Mouse (Mus musculus) liver, embryonic 12.5 days (tissue): ENCODE data around the gene Ctsl. TPM values are rescaled to one million over a fixed set of nuclear protein-coding genes. Genes with fewer than 3 reads are reported as not detected.
A peak's percentile ranks its signal among the peaks of the same experiment; 100 is the strongest.

ENCODE experiments used
- ATAC-seq: fragments of 200-750 bp; cut with Nextera tagmentation; 2 replicates; pipeline ENCODE4 v1.8.0; 2017; ENCODE audit warnings: moderate number of reproducible peaks, mild to moderate bottlenecking, moderate library complexity
- H3K27ac ChIP-seq: fragments of 300-500 bp; sonication (generic); 2 replicates; pipeline ENCODE4 v1.5.1; 2016; ENCODE audit warnings: mild to moderate bottlenecking
- H3K27me3 ChIP-seq: fragments of 300-500 bp; sonication (generic); replicated peaks from 2 replicates; pipeline ENCODE4 v1.6.1; 2016; ENCODE audit warnings: mild to moderate bottlenecking, moderate library complexity
- H3K36me3 ChIP-seq: fragments of 300-500 bp; sonication (generic); 2 replicates; pipeline ENCODE4 v1.6.1; 2016; ENCODE audit warnings: mild to moderate bottlenecking, moderate library complexity
- H3K4me1 ChIP-seq: fragments of 300-500 bp; sonication (generic); 2 replicates; pipeline ENCODE4 v1.6.1; 2016
- H3K4me2 ChIP-seq: fragments of 300-500 bp; sonication (generic); 2 replicates; pipeline ENCODE4 v1.6.1; 2016; ENCODE audit warnings: mild to moderate bottlenecking, moderate library complexity
- H3K4me3 ChIP-seq: fragments of 300-500 bp; sonication (generic); 2 replicates; pipeline ENCODE4 v1.5.1; 2016; ENCODE audit warnings: mild to moderate bottlenecking, moderate library complexity
- H3K9ac ChIP-seq: fragments of 300-500 bp; sonication (generic); 2 replicates; pipeline ENCODE4 v1.6.1; 2016; ENCODE audit warnings: mild to moderate bottlenecking, moderate library complexity
- H3K9me3 ChIP-seq: fragments of 300-500 bp; sonication (generic); replicated peaks from 2 replicates; pipeline ENCODE4 v1.6.1; 2016; ENCODE audit warnings: mild to moderate bottlenecking, moderate library complexity
- WGBS: fragments of 180-500 bp; shearing (Covaris S2); methylation state at CpG from one replicate; pipeline ENCODE4 v1.1.7; 2016; ENCODE audit not compliant: insufficient replicate concordance; 5-methylcytosine and 5-hydroxymethylcytosine counted together
- polyA plus RNA-seq: library from polyadenylated mRNA; unstranded; fragments of >200 nt; fragmentation: Nextera tagmentation; extraction: Ambion mirVana; gene quantifications from 2 replicates; pipeline ENCODE4 v1.2.1, GENCODE M21; 2016

Ctsl gene
- polyA plus RNA-seq, 1 experiment from 2014 or later: 117 TPM

DNA sequence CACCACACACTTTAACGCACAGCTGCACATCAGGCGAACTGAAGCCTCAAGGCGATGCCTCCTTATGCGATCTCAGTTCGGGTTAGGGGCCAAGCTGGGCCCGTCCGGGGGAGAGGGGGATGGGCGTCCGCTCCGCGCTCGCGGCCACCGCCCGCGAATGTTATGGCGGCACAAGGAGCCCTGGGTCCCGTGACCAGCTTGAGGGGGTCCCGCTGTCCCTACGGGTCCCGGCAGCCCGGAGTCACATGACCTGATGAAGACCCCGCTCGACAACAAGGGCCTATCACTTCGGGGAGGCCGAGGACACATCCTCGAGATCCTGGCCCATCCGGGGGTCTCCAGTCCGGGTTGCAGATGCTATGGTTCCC is 901 bp downstream of the Ctsl start:
- H3K9me3 ChIP-seq: no peaks in the 10 kb centered on the region
- peak overlapping the region; percentile 94 for H3K4me2 ChIP-seq
- peak; percentile 38 for ATAC-seq
- H3K27me3 ChIP-seq: no peaks in the 10 kb centered on the region; the same call in 1 of the 2 replicates
- peak overlapping the region; percentile 72 for H3K9ac ChIP-seq
- H3K4me3 ChIP-seq: peak overlapping the region; percentile 68
- peak overlapping the region; percentile 34; the same call in 1 of the 2 replicates for H3K27ac ChIP-seq
- peaks cover 31% of the 10 kb centered on the region for H3K4me1 ChIP-seq
- peaks cover 26% of the 10 kb centered on the region for H3K36me3 ChIP-seq
- WGBS: under 1% methylated on average over 29 of the region's 29 CpGs

GRCm38 (mm10) chr13:64368596-64368995 is 2.1 kb downstream of the Ctsl start:
- WGBS: 68% methylated on average over 1 of the region's 1 CpGs
- no peak for ATAC-seq
- Histone ChIP-seq H3K4me3 (peak overlapping the region; percentile 68; the same call in 1 of the 2 replicates), H3K27ac (no peak overlapping the region), H3K27me3 (no peaks in the 10 kb centered on the region), H3K36me3 (peaks cover 37% of the 10 kb centered on the region), H3K4me1 (peaks cover 30% of the 10 kb centered on the region), H3K9me3 (no peaks in the 10 kb centered on the region), H3K4me2 (peak overlapping the region; percentile 94), H3K9ac (no peak overlapping the region)

- peaks cover 41% of the 10 kb centered on the region for H3K36me3 ChIP-seq
- H3K4me2 ChIP-seq: no peak overlapping the region
- H3K9me3 ChIP-seq: no peaks in the 10 kb centered on the region
- H3K4me1 ChIP-seq: peaks cover 30% of the 10 kb centered on the region
- no peak overlapping the region for H3K9ac ChIP-seq
- no peak overlapping the region for H3K27ac ChIP-seq
- no peak overlapping the region for H3K4me3 ChIP-seq
- WGBS: 83% methylated on average over 5 of the region's 5 CpGs
- no peak for ATAC-seq
- no peaks in the 10 kb centered on the region for H3K27me3 ChIP-seq
These were observed 3.1 kb downstream of the Ctsl start for GRCm38 (mm10) chr13:64367615-64368014.

DNA sequence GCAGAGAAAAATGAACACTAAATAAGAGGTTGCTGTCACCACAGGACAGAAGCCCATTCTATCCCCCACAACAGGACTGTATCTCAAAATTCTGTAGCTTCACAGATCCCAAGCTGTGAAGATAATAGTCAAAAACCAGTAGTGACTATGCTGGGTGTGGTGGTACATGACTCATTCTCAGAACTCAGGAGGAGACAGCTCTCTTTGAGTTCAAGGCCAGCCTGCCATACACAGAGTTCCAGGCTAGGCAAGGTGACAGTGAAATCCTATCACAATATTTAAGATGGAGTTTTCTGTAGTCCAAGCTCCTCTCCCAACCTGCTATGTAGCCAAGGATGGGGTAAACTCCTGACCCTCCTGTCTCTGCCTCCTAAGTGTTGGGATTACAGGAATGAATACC is 5.4 kb downstream of the Ctsl start:
- ATAC-seq: no peak
- H3K9me3 ChIP-seq: no peaks in the 10 kb centered on the region
- H3K4me1 ChIP-seq: peaks cover 27% of the 10 kb centered on the region
- H3K4me3 ChIP-seq: no peak overlapping the region
- H3K36me3 ChIP-seq: peaks cover 43% of the 10 kb centered on the region
- H3K27me3 ChIP-seq: no peaks in the 10 kb centered on the region
- H3K4me2 ChIP-seq: no peak overlapping the region
- H3K27ac ChIP-seq: no peak overlapping the region
- H3K9ac ChIP-seq: no peak overlapping the region

DNA sequence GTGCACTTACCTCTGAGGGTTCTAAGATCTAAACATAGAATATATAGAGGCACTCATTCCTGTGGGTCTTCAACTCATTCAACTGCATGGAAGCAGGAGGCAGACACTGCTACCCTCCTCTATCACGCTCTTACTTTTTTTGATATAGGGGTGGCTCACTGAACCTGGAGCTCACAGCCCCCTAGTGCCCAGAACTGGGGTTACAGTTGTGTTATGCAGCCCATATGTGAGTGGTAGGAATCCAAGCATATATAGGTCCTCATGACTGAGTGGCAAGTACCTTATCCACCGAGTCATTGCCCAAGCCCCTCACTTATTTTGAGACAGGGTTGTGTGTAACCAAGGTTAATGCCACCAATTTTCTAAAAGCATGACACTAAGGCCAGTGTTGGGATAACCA is 6.4 kb downstream of the Ctsl start:
- no peak for ATAC-seq

GRCm38 (mm10) chr13:64362139-64362538 is 8.6 kb downstream of the Ctsl start:
- H3K27me3 ChIP-seq: no peaks in the 10 kb centered on the region
- no peak overlapping the region for H3K4me2 ChIP-seq
- peaks cover 19% of the 10 kb centered on the region for H3K4me1 ChIP-seq
- WGBS: 62% methylated on average over 6 of the region's 6 CpGs
- no peak for ATAC-seq
- H3K36me3 ChIP-seq: peaks cover 35% of the 10 kb centered on the region
- no peak overlapping the region for H3K9ac ChIP-seq
- H3K27ac ChIP-seq: no peak overlapping the region
- H3K4me3 ChIP-seq: no peak overlapping the region
- no peaks in the 10 kb centered on the region for H3K9me3 ChIP-seq

More for the DNA sequence above, 6.4 kb downstream of the Ctsl start:
- no peak overlapping the region for H3K4me3 ChIP-seq
- peaks cover 43% of the 10 kb centered on the region for H3K36me3 ChIP-seq
- WGBS: 51% methylated on average over 2 of the region's 2 CpGs
- H3K9me3 ChIP-seq: no peaks in the 10 kb centered on the region
- peaks cover 19% of the 10 kb centered on the region for H3K4me1 ChIP-seq
- no peak overlapping the region for H3K4me2 ChIP-seq
- H3K27ac ChIP-seq: no peak overlapping the region
- H3K9ac ChIP-seq: no peak overlapping the region
- no peaks in the 10 kb centered on the region for H3K27me3 ChIP-seq

DNA sequence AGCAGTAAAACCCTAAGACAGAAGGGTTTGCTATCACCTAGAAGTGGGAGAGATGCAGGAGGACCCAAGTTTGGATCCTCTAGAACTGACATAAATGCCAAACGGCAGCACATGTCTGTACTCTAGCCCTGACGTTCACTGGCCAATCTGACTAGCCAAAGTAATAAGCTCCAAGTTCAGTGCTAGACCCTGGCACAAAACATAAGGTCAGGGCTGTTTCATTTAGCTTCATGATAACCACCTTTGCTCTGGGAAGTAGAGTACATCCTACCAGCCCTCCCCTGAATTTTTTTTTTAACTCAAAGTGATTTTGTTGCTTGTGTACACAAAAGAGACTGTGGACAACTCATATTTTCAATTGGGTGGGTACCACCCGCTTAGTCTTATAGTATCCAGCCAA is 9.7 kb downstream of the Ctsl start:
- Histone ChIP-seq H3K9me3 (no peaks in the 10 kb centered on the region), H3K4me3 (no peak overlapping the region), H3K9ac (no peak overlapping the region), H3K4me2 (no peak overlapping the region), H3K4me1 (peaks cover 22% of the 10 kb centered on the region), H3K27me3 (no peaks in the 10 kb centered on the region), H3K36me3 (peaks cover 24% of the 10 kb centered on the region), H3K27ac (no peak overlapping the region)
- WGBS: 74% methylated on average over 3 of the region's 3 CpGs
- ATAC-seq: no peak

DNA sequence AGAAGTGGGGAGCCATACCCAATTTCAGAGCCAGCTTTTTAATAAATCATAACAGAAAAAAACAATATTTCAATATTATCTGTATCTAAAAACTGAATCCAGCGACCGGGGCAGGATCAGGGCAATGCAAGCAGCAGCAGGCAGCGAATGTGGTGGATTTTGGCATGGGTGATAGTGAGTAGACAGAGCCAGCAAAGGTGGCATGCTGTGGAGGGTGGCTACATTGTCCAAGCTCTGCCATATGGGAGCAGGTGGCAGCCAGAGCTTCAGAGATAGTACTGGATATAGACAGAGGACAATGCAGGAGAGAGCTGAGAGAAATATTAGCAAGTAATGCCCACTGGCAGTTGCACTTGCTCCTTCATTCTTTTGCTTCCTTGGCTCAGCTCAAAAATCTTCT is 11.0 kb downstream of the Ctsl start:
- no peaks in the 10 kb centered on the region for H3K9me3 ChIP-seq
- no peak for ATAC-seq
- H3K9ac ChIP-seq: no peak overlapping the region
- no peaks in the 10 kb centered on the region for H3K27me3 ChIP-seq
- H3K4me1 ChIP-seq: peaks cover 13% of the 10 kb centered on the region
- H3K4me3 ChIP-seq: no peak overlapping the region
- H3K27ac ChIP-seq: no peak overlapping the region
- 83% methylated on average over 3 of the region's 3 CpGs for WGBS
- peaks cover 16% of the 10 kb centered on the region for H3K36me3 ChIP-seq
- H3K4me2 ChIP-seq: no peak overlapping the region

GRCm38 (mm10) chr13:64358476-64358875 is 12.2 kb downstream of the Ctsl start:
- H3K9ac ChIP-seq: no peak overlapping the region
- no peak overlapping the region for H3K4me2 ChIP-seq
- no peaks in the 10 kb centered on the region for H3K9me3 ChIP-seq
- H3K4me1 ChIP-seq: peaks cover 13% of the 10 kb centered on the region
- peaks cover 5% of the 10 kb centered on the region; the same call in 1 of the 2 replicates for H3K36me3 ChIP-seq
- WGBS: 86% methylated on average over 1 of the region's 1 CpGs
- H3K27ac ChIP-seq: no peak overlapping the region
- H3K4me3 ChIP-seq: no peak overlapping the region
- no peaks in the 10 kb centered on the region; the same call in 1 of the 2 replicates for H3K27me3 ChIP-seq
- no peak for ATAC-seq

GRCm38 (mm10) chr13:64357389-64357788 is 13.3 kb downstream of the Ctsl start:
- Histone ChIP-seq H3K36me3 (0 out of 2 replicates have a peak, but pooled peaks cover under 1% of the 10 kb centered on the region), H3K9me3 (no peaks in the 10 kb centered on the region), H3K9ac (no peak overlapping the region; the same call in 1 of the 2 replicates), H3K4me1 (peaks cover 13% of the 10 kb centered on the region), H3K4me2 (peak overlapping the region; percentile 31; the same call in 1 of the 2 replicates), H3K4me3 (no peak overlapping the region), H3K27ac (no peak overlapping the region), H3K27me3 (peaks cover 5% of the 10 kb centered on the region; the same call in 1 of the 2 replicates)
- 42% methylated on average over 5 of the region's 5 CpGs for WGBS
- ATAC-seq: peak; percentile 78

- Histone ChIP-seq H3K4me2 (no peak overlapping the region), H3K36me3 (no peaks in the 10 kb centered on the region), H3K9me3 (no peaks in the 10 kb centered on the region), H3K4me3 (no peak overlapping the region), H3K27ac (no peak overlapping the region), H3K9ac (no peak overlapping the region), H3K4me1 (peaks cover 1% of the 10 kb centered on the region; the same call in 1 of the 2 replicates), H3K27me3 (peaks cover 5% of the 10 kb centered on the region; the same call in 1 of the 2 replicates)
- no peak for ATAC-seq
- 51% methylated on average over 2 of the region's 2 CpGs for WGBS
These were observed 21.2 kb downstream of the Ctsl start for GRCm38 (mm10) chr13:64349474-64349873.

DNA sequence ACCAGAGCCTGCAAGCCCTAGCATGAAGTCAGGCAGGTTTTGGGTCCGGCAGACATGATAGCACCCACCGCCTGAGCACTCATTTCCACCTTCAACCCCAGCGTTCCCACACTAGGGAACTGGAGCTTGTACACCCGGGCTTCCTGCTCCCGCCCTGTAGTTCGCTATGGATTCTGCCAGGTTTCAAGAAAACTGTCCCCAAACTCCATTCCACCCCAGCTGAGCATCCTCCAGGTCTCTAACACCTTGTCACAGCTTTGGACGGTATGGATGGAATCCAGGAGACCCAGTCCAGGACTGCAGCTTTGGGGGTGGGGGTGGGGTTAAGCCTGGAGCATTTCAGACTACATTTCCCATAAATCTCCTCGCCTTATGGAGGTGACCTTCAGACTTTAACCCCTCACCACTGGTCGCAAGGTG is 26.6 kb downstream of the Ctsl start:
- Histone ChIP-seq H3K4me3 (peak overlapping the region; percentile 54), H3K4me1 (peaks cover 12% of the 10 kb centered on the region), H3K36me3 (no peaks in the 10 kb centered on the region), H3K27me3 (no peaks in the 10 kb centered on the region), H3K27ac (no peak overlapping the region), H3K9ac (peak overlapping the region; percentile 62), H3K9me3 (no peaks in the 10 kb centered on the region), H3K4me2 (peak overlapping the region; percentile 69)
- ATAC-seq: peak; percentile 78
- WGBS: 1% methylated on average over 9 of the region's 9 CpGs

- 25% methylated on average over 10 of the region's 10 CpGs for WGBS
- Histone ChIP-seq H3K36me3 (no peaks in the 10 kb centered on the region), H3K4me3 (peak overlapping the region; percentile 54), H3K9ac (peak overlapping the region; percentile 62), H3K4me2 (peak overlapping the region; percentile 69), H3K4me1 (peaks cover 12% of the 10 kb centered on the region), H3K27ac (no peak overlapping the region), H3K9me3 (no peaks in the 10 kb centered on the region), H3K27me3 (no peaks in the 10 kb centered on the region)
- ATAC-seq: peak; percentile 63
These were observed 27.1 kb downstream of the Ctsl start for GRCm38 (mm10) chr13:64343598-64343997.
